Mouse (Mus musculus): ENCODE results near the gene Rflnb. TPM values are rescaled to one million over a fixed set of nuclear protein-coding genes. Genes with fewer than 3 reads are reported as not detected.

The Rflnb gene
- polyA plus RNA-seq, 1 experiment from 2014 or later, result 29.7 TPM

DNA sequence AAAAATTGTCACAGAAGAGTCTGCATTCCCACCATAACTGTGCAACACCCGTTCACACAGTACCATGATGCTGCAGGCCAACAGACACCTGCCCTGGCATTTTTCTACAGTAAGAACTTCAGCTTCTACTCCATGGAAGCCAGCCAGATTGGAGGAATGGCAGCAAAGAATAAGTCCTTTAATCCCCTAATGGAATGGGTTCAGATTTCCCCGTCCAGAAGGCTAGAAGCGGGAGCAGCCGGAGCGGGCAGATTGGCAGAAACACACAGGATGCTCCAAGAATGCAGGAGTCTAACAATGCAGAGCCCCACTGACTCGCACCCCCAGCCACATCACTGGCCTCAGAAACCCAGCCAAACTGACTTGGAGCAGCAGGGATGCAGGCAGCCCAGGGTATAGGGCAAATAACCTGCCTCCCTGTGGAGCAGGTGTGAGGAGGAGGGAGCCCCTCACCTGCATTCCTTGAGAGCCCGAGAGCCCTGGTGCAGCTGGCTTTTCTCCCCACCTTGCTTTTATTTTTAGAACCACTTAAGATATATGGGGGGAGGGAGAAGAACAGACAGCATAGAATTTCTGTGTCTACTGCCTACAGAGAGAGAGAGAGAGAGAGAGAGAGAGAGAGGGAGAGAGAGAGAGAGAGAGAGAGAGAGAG is 54.5 kb downstream of the Rflnb start:
- Histone ChIP-seq H3K4me3 (no peak overlapping the region), H3K4me1 (peaks cover 5% of the 10 kb centered on the region), H3K27ac (replicated peaks) (no peak overlapping the region), H3K9me3 (no peaks in the 10 kb centered on the region), H3K27me3 (replicated peaks; ENCODE audit: low read depth, poor library complexity, severe bottlenecking) (peaks cover 26% of the 10 kb centered on the region), H3K36me3 (replicated peaks) (no peaks in the 10 kb centered on the region)
- no peak for DNase-seq (ENCODE audit: low spot score)
- WGBS, result 26% methylated on average over 7 of the region's 7 CpGs

DNA sequence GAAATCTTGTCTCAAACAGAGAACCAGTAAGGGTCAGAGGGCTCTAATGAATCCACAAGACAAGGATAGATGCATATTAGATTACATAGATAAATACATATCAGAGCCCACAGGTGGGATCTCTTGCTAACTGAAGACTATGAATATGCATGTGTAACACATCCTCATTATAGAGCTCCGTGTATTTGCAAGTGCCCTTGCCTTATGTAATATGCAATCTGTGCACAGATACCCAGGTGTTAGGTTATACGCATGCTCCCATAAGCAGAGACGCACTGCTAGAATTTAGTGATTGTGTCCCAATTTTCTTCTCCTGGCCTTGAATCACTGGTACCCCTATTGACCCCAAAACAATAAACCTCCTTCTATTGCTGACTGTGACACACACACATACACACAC is 55.4 kb downstream of the Rflnb start:
- Histone ChIP-seq H3K27ac (replicated peaks) (no peak overlapping the region), H3K4me3 (no peak overlapping the region), H3K36me3 (replicated peaks) (no peaks in the 10 kb centered on the region), H3K9me3 (no peaks in the 10 kb centered on the region), H3K27me3 (replicated peaks; ENCODE audit: low read depth, poor library complexity, severe bottlenecking) (peaks cover 34% of the 10 kb centered on the region), H3K4me1 (peaks cover 7% of the 10 kb centered on the region)
- WGBS, result 89% methylated on average over 3 of the region's 3 CpGs
- DNase-seq (ENCODE audit: low spot score), result no peak

DNA sequence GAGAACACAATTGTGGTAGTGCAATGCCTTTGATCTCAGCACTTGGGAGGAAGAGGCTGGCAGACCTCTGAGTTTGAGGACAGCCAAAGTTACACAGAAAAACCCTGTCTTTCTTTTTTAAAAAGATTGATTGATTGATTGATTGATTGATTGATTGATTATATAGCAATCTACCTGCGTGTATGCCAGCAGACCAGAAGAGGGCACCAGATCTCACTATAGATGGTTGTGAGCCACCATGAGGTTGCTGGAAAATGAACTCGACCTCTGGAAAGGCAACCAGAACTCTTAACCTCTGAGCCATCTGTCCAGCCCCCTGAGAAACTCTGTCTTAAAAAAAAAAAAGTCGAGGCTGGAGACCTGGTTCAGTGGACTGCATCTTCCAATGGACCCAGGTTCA is 57.0 kb downstream of the Rflnb start:
- H3K27ac ChIP-seq (replicated peaks), result no peak overlapping the region
- DNase-seq (ENCODE audit: low spot score), result no peak
- H3K4me3 ChIP-seq, result no peak overlapping the region
- peaks cover 17% of the 10 kb centered on the region for H3K4me1 ChIP-seq
- H3K9me3 ChIP-seq, result no peaks in the 10 kb centered on the region
- H3K27me3 ChIP-seq (replicated peaks; ENCODE audit: low read depth, poor library complexity, severe bottlenecking), result peaks cover 49% of the 10 kb centered on the region
- H3K36me3 ChIP-seq (replicated peaks), result no peaks in the 10 kb centered on the region
- WGBS, result 22% methylated on average over 3 of the region's 3 CpGs

Other genes starting within 250 kb of the Rflnb start
- gene Doc2b, start 231.7 kb downstream of the Rflnb start, polyA plus RNA-seq (2016; fragmentation: Nextera tagmentation; extraction: Ambion mirVana), result 0.22 and 0.28 TPM in 2 replicates
- gene Rph3al, start 89.4 kb downstream of the Rflnb start, polyA plus RNA-seq (2016; fragmentation: Nextera tagmentation; extraction: Ambion mirVana), result 2.2 and 3.5 TPM in 2 replicates
- 0.65 and 0.99 TPM in 2 replicates for gene 1700016K19Rik, start 27.9 kb downstream of the Rflnb start, polyA plus RNA-seq (2016; fragmentation: Nextera tagmentation; extraction: Ambion mirVana)
- gene Vps53, start 151.9 kb upstream of the Rflnb start, polyA plus RNA-seq (2016; fragmentation: Nextera tagmentation; extraction: Ambion mirVana), result 37.5 and 39.8 TPM in 2 replicates
- gene Fam57a, start 151.9 kb upstream of the Rflnb start, polyA plus RNA-seq (2016; fragmentation: Nextera tagmentation; extraction: Ambion mirVana), result 35.0 and 35.1 TPM in 2 replicates
- gene Dbil5, start 189.8 kb upstream of the Rflnb start, polyA plus RNA-seq (2016; fragmentation: Nextera tagmentation; extraction: Ambion mirVana), result 0.75 and 0.83 TPM in 2 replicates
- gene Gemin4, start 189.9 kb upstream of the Rflnb start, polyA plus RNA-seq (2016; fragmentation: Nextera tagmentation; extraction: Ambion mirVana), result 53.9 and 58.9 TPM in 2 replicates
- 26.1 and 28.8 TPM in 2 replicates for gene Mrm3, start 215.9 kb upstream of the Rflnb start, polyA plus RNA-seq (2016; fragmentation: Nextera tagmentation; extraction: Ambion mirVana)
- gene Glod4, start 215.9 kb upstream of the Rflnb start, polyA plus RNA-seq (2016; fragmentation: Nextera tagmentation; extraction: Ambion mirVana), result 136 and 142 TPM in 2 replicates

Measured in embryonic facial prominence, embryonic 10.5 days (tissue).